Mouse (Mus musculus): ENCODE results near the gene Ccdc6. TPM values are rescaled to one million over a fixed set of nuclear protein-coding genes. Genes with fewer than 3 reads are reported as not detected.

Ccdc6 gene
- polyA plus RNA-seq, 1 experiment from 2014 or later = 10.0 TPM

- TF ChIP-seq EP300 (optimal IDR thresholded peaks at IDR 0.05) = no peak
- TF ChIP-seq CTCF (IDR thresholded peaks at IDR 0.05; ENCODE audit: low read depth) = no peak
- DNase-seq (ENCODE audit: low spot score) (peak; percentile 28), ATAC-seq (ENCODE audit: low FRiP score, low TSS enrichment) (no peak)
- H3K27ac ChIP-seq (replicated peaks) = peak overlapping the region; percentile 91
- no peaks in the 10 kb centered on the region for H3K36me3 ChIP-seq (ENCODE audit: control insufficient read depth, insufficient read depth, low read length)
- H3K9ac ChIP-seq (ENCODE audit: low read length) = peak overlapping the region; percentile 32; the same call in 1 of the 2 replicates
- H3K4me3 ChIP-seq (ENCODE audit: low read depth, low read length) = peak overlapping the region; percentile 97
- WGBS = 12% methylated on average over 13 of the region's 13 CpGs
- peak overlapping the region; percentile 84 for H3K4me2 ChIP-seq (replicated peaks; ENCODE audit: low read depth)
- H3K9me3 ChIP-seq (ENCODE audit: control insufficient read depth, low read length) = no peaks in the 10 kb centered on the region
- peaks cover 2% of the 10 kb centered on the region for H3K4me1 ChIP-seq (replicated peaks; ENCODE audit: control insufficient read depth, insufficient read depth)
- no peaks in the 10 kb centered on the region for H3K27me3 ChIP-seq (ENCODE audit: control insufficient read depth, insufficient read depth, low read length)
These were observed 1.2 kb upstream of the Ccdc6 start for GRCm38 (mm10) chr10:70095506-70096270.

GRCm38 (mm10) chr10:70097291-70097901 is 475 bp downstream of the Ccdc6 start:
- TF ChIP-seq EP300 (optimal IDR thresholded peaks at IDR 0.05) (no peak), CTCF (IDR thresholded peaks at IDR 0.05; ENCODE audit: low read depth) (peak; percentile 16; the same call in 1 of the 2 replicates)
- H3K4me2 ChIP-seq (replicated peaks; ENCODE audit: low read depth) = peak overlapping the region; percentile 84
- H3K9me3 ChIP-seq (ENCODE audit: control insufficient read depth, low read length) = no peaks in the 10 kb centered on the region
- 0% methylated on average over 35 of the region's 58 CpGs for WGBS
- DNase-seq (ENCODE audit: low spot score) (no peak), ATAC-seq (ENCODE audit: low FRiP score, low TSS enrichment) (peak; percentile 10; the same call in 1 of the 2 replicates)
- peak overlapping the region; percentile 89 for H3K9ac ChIP-seq (ENCODE audit: low read length)
- H3K27me3 ChIP-seq (ENCODE audit: control insufficient read depth, insufficient read depth, low read length) = no peaks in the 10 kb centered on the region
- peak overlapping the region; percentile 91 for H3K27ac ChIP-seq (replicated peaks)
- no peaks in the 10 kb centered on the region for H3K36me3 ChIP-seq (ENCODE audit: control insufficient read depth, insufficient read depth, low read length)
- H3K4me3 ChIP-seq (ENCODE audit: low read depth, low read length) = peak overlapping the region; percentile 97
- peaks cover 2% of the 10 kb centered on the region for H3K4me1 ChIP-seq (replicated peaks; ENCODE audit: control insufficient read depth, insufficient read depth)

DNA sequence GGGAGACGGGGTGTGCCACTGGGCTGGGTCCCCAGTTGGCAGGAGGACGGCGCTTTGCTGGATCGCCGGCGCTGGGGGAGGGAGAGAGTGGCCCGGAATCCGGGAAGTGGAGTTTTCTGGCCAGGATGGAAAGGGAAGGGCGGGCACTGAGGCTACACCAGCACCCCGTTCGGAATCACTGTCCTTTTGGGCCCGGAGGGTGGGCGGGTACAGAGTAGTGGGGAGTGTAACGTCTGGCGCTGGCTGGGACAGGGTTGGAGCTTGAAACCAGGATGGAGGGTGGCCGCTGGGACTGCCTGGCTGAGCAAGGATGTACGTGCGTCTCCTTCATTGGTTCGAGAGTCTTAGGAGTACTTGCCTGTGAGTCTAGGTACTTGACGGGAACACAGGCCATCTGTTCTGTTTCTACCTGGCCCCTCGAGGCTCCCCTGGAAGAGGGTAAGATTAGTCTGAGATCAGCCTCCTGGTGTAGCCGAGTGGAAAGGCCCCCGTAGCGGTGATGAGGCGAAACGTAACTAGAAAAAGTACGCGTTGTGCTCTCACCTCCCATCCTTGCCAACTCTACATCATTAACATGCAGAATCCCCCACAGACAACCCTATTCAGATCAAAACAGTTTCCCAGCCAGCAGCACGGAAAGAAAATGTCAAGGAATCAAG is 1.1 kb downstream of the Ccdc6 start:
- Histone ChIP-seq H3K9me3 (ENCODE audit: control insufficient read depth, low read length) (no peaks in the 10 kb centered on the region), H3K9ac (ENCODE audit: low read length) (peak overlapping the region; percentile 89), H3K27me3 (ENCODE audit: control insufficient read depth, insufficient read depth, low read length) (no peaks in the 10 kb centered on the region), H3K4me3 (ENCODE audit: low read depth, low read length) (peak overlapping the region; percentile 97), H3K4me1 (replicated peaks; ENCODE audit: control insufficient read depth, insufficient read depth) (peaks cover 2% of the 10 kb centered on the region), H3K27ac (replicated peaks) (peak overlapping the region; percentile 91), H3K36me3 (ENCODE audit: control insufficient read depth, insufficient read depth, low read length) (no peaks in the 10 kb centered on the region), H3K4me2 (replicated peaks; ENCODE audit: low read depth) (peak overlapping the region; percentile 84)
- under 1% methylated on average over 29 of the region's 29 CpGs for WGBS
- ATAC-seq (ENCODE audit: low FRiP score, low TSS enrichment) = peak; percentile 45
- peak; percentile 73 for DNase-seq (ENCODE audit: low spot score)
- no peak for TF ChIP-seq EP300 (optimal IDR thresholded peaks at IDR 0.05)
- no peak for TF ChIP-seq CTCF (IDR thresholded peaks at IDR 0.05; ENCODE audit: low read depth)

DNA sequence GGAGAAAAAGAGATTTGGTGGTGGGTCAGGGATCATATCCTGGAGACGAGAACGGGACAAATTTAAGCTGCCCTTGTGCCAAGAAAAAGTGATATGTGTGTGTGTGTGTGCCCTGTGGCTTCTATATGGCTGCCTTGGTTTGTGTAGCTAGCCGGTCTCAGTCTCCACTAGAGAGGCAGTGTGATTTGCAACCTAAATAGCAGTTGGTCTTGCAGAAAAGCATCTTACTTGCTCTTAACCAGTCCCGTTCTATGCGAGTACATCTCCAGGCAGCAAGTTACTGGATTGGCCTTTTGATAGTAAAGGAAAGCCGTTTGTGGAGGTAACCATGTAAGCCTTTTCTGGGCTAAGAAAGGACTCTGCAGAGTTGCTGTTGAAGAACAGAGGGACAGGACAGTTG is 1.7 kb downstream of the Ccdc6 start:
- Histone ChIP-seq H3K9ac (ENCODE audit: low read length) (peak overlapping the region; percentile 89), H3K27me3 (ENCODE audit: control insufficient read depth, insufficient read depth, low read length) (no peaks in the 10 kb centered on the region), H3K4me2 (replicated peaks; ENCODE audit: low read depth) (peak overlapping the region; percentile 84), H3K9me3 (ENCODE audit: control insufficient read depth, low read length) (no peaks in the 10 kb centered on the region), H3K4me1 (replicated peaks; ENCODE audit: control insufficient read depth, insufficient read depth) (peaks cover 2% of the 10 kb centered on the region), H3K4me3 (ENCODE audit: low read depth, low read length) (peak overlapping the region; percentile 97), H3K36me3 (ENCODE audit: control insufficient read depth, insufficient read depth, low read length) (no peaks in the 10 kb centered on the region), H3K27ac (replicated peaks) (peak overlapping the region; percentile 91; the same call in 1 of the 2 replicates)
- no peak for DNase-seq (ENCODE audit: low spot score)
- WGBS = 17% methylated on average over 6 of the region's 6 CpGs
- no peak for ATAC-seq (ENCODE audit: low FRiP score, low TSS enrichment)
- no peak for TF ChIP-seq CTCF (IDR thresholded peaks at IDR 0.05; ENCODE audit: low read depth)

DNA sequence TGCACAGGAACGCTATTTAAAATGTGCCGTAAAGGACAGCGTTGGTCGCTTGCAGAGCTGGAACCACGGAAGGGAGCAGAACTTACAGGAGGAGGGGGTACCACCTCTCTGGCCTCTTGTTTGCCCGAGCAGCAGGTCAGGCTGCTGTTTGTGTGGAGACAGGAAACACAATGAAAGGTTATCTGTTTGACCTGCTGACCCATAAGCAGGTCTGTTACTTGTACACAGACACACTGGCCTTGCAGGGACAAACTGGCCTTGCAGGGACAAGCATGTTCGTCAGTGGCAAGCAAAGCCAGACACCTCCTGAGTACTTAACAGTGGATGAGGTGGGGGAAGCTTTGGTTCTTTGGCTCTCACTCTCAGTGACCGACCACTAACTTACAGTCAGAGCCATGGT is 2.1 kb downstream of the Ccdc6 start:
- no peak for DNase-seq (ENCODE audit: low spot score)
- Histone ChIP-seq H3K27ac (replicated peaks) (no peak overlapping the region), H3K9ac (ENCODE audit: low read length) (peak overlapping the region; percentile 23; the same call in 1 of the 2 replicates), H3K4me1 (replicated peaks; ENCODE audit: control insufficient read depth, insufficient read depth) (peaks cover 2% of the 10 kb centered on the region), H3K4me2 (replicated peaks; ENCODE audit: low read depth) (peak overlapping the region; percentile 84), H3K27me3 (ENCODE audit: control insufficient read depth, insufficient read depth, low read length) (no peaks in the 10 kb centered on the region), H3K4me3 (ENCODE audit: low read depth, low read length) (peak overlapping the region; percentile 97), H3K36me3 (ENCODE audit: control insufficient read depth, insufficient read depth, low read length) (no peaks in the 10 kb centered on the region), H3K9me3 (ENCODE audit: control insufficient read depth, low read length) (no peaks in the 10 kb centered on the region)
- WGBS = 36% methylated on average over 8 of the region's 8 CpGs
- TF ChIP-seq CTCF (IDR thresholded peaks at IDR 0.05; ENCODE audit: low read depth) (no peak), EP300 (optimal IDR thresholded peaks at IDR 0.05) (no peak)
- no peak for ATAC-seq (ENCODE audit: low FRiP score, low TSS enrichment)

All from stomach, postnatal 0 days (tissue).